Mouse (Mus musculus) small intestine, adult 2 months (tissue): ENCODE measurements around the gene Pde6d.

Source experiments
- CTCF ChIP-seq: fragments of 200-500 bp; IDR thresholded peaks from 2 replicates; pipeline ENCODE4 v1.5.1; 2012; ENCODE audit warnings: low read depth, mild to moderate bottlenecking, control low read depth, inconsistent platforms, low read length, moderate library complexity, mixed read lengths; ENCODE audit not compliant: insufficient replicate concordance, insufficient read length; ENCODE audit errors: extremely low read depth
- POLR2A ChIP-seq: fragments of 200-500 bp; IDR thresholded peaks from 2 replicates; pipeline ENCODE4 v1.6.1; 2012; ENCODE audit warnings: low read depth, mild to moderate bottlenecking, control low read depth, inconsistent platforms, low read length, moderate library complexity

DNA sequence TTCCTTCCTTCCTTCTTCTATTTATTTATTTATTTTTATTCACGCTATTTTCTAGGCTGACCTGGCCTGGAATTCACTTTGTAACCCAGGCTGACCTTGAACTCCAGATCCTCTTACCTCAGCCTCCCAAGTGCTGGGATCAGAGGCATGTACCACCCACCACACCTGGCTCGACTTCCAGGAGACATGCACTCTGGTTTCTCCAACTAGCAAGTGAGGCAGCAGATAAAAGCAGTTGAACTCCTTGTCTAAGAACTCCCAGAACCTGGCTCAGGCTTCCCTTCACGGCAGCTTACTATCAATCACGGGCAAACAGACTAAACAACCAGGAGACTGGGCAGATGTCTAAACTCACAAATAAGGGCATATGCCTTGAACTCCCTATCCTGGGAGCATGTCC is 81.7 kb downstream of the Pde6d start:
- TF ChIP-seq CTCF (no peak), POLR2A (no peak)
